Mouse (Mus musculus) brain, embryonic 14.5 days (tissue): ENCODE measurements around the gene Afmid. TPM values are rescaled to one million over a fixed set of nuclear protein-coding genes. Genes with fewer than 3 reads are reported as not detected.
"Not testable (repeated sequence)": the region's sequence is repeated elsewhere in the genome, so short reads cannot be mapped to it uniquely, and the experiment has no call there.

Source experiments
- DNase-seq: peaks from one replicate; pipeline ENCODE4 v3.0.0-alpha.2; 2011; ENCODE audit warnings: low read depth
- CTCF ChIP-seq: fragments of 200-500 bp; IDR thresholded peaks from 2 replicates; pipeline ENCODE4 v1.5.1; 2012; ENCODE audit warnings: inconsistent platforms, mild to moderate bottlenecking, moderate library complexity, borderline replicate concordance; ENCODE audit not compliant: insufficient read depth, insufficient read length; ENCODE audit errors: extremely low read depth
- POLR2A ChIP-seq: fragments of 200-500 bp; IDR thresholded peaks from 2 replicates; pipeline ENCODE4 v1.6.1; 2012; ENCODE audit warnings: mild to moderate bottlenecking, inconsistent platforms, borderline replicate concordance; ENCODE audit not compliant: poor library complexity, insufficient read depth, insufficient read length, severe bottlenecking; ENCODE audit errors: extremely low read depth
- polyA plus RNA-seq: library from polyadenylated mRNA; depleted of rRNA; stranded (reverse); fragments of >200 nt; gene quantifications from 2 replicates; pipeline ENCODE4 v1.2.3, GENCODE M21; 2012

The Afmid gene
- polyA plus RNA-seq, 1 experiment: 4.5 TPM

GRCm38 (mm10) chr11:117829671-117830215, 4.0 kb downstream of the Afmid start:
- no peak for TF ChIP-seq CTCF
- no peak for TF ChIP-seq POLR2A
- no peak for DNase-seq

GRCm38 (mm10) chr11:117830401-117830800, 4.7 kb downstream of the Afmid start:
- DNase-seq: peak; percentile 23
- no peak for TF ChIP-seq CTCF
- TF ChIP-seq POLR2A: no peak

GRCm38 (mm10) chr11:117832086-117832969, 6.6 kb downstream of the Afmid start:
- TF ChIP-seq POLR2A (no peak), CTCF (peak; percentile 67)
- peak; percentile 90 for DNase-seq

DNA sequence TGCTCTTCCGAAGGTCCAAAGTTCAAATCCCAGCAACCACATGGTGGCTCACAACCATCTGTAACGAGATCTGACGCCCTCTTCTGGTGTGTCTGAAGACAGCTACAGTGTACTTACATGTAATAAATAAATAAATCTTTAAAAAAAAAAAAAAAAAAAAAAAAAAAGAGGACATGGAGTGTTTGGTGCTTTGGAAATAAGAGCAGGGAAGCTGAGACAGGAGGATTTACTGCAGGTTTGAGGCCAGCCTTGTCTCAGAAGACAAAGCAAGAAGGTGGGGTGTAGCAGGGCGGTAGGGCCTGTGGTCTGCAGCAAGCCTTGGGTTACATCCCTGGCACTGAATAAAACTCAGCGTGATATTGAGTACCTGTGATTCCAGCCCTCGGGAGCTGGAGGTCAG, 7.8 kb downstream of the Afmid start:
- not testable (repeated sequence) for DNase-seq

DNA sequence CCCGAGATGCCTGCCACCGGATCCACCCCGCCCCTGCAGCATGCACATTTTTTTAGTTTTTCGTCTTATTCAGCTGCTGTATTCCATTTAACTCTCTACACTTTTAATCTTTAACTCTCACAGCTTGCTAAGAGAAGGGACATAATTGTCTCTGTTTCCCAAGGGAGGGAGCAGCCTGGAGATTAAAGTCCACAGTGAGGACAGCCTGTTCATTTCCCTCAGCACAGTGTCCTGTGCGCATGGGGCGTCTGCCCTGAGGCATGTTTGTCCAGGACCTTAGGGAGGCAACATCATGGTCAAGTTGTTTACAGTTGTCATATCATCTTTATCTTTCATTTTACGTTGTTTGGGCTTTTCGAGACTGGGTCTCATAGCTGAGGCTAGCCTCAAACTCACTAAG, 8.4 kb downstream of the Afmid start:
- no peak for DNase-seq

GRCm38 (mm10) chr11:117836306-117836705, 10.6 kb downstream of the Afmid start:
- peak; percentile 64 for DNase-seq
- TF ChIP-seq CTCF: no peak
- TF ChIP-seq POLR2A: no peak

More for the DNA sequence above, 8.4 kb downstream of the Afmid start:
- TF ChIP-seq CTCF: no peak

- TF ChIP-seq CTCF (no peak), POLR2A (no peak)
- DNase-seq: peak; percentile 56
These were observed 12.8 kb downstream of the Afmid start for GRCm38 (mm10) chr11:117838572-117838971.

DNA sequence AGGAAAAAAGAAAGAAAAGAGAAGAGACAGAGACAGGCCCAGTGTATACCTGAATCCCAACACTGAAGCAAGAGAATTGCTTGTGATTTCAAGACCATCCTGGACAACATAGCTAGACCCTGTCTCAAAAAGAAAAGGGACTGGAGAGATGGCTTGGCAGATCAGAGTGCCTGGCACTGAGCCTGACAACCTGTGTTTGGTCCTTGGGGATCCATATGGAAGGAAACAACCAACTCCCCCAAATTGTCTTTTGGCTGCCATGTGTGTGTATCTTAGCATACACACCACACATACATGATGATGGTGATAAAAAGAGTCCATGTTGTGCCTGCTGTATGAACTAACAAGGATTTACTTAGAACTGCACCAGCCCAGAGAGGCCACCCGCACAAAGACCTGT, 13.3 kb downstream of the Afmid start:
- TF ChIP-seq CTCF (no peak), POLR2A (no peak)
- peak; percentile 55 for DNase-seq

DNA sequence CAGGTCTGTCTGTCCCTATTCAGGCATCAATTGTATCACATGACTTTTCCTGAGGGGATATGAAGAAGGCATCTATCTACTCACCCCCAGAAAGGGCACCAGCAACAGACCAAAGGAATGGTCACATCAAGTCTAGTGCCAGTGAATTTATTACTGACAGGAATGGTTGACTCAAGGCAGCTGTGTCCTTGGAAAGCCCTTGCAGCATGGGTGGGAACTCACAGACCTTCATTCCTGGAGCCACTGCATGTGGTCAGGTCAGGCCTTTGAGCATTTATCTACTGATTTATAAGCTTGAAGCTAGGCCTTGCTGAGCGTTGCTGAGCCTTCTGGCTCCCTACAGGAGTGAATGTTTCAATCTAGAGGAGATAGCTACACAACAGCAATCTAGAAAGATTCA, 15.2 kb downstream of the Afmid start:
- no peak for DNase-seq
- no peak for TF ChIP-seq CTCF
- no peak for TF ChIP-seq POLR2A

GRCm38 (mm10) chr11:117843434-117843833, 17.7 kb downstream of the Afmid start:
- no peak for DNase-seq
- TF ChIP-seq POLR2A: no peak
- TF ChIP-seq CTCF: no peak

DNA sequence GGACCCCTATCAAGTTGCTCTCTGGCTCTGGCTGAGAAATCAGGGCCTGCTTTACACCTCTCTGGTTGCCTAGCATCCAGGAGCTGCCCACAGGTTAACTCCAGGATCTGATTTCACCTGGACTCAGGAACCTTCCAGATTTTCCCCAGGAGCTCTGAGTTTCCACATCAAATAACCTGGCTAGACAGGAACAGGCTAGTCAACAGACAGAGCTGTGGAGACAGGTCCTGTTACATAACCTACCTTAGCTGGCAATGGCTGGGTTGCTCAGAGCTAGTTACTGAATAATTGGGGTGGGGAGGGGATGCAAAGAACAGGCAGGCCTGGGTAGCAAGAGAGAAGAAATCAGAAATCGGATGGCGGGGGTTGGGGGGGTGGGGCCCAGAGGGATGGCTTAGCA, 19.3 kb downstream of the Afmid start:
- no peak for DNase-seq
- TF ChIP-seq CTCF (no peak), POLR2A (no peak)

DNA sequence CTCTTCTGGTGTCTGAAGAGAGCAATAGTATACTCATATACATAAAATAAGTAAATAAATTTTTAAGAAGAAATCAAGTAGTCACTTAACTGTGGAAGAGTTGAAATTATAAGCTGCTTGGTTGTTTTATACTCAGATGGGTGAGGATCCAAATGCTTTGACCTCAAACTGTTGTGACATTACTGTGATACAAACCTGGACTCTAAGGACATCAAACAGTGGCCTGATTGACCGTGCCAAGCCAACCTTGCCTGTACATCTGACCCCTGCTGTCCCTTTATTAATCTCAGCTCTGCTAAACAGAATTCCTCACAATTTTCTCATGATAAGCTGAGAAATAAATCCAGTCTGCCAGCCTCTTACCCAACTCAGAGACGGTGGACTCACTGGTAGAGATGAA, 19.9 kb downstream of the Afmid start:
- no peak for DNase-seq

DNA sequence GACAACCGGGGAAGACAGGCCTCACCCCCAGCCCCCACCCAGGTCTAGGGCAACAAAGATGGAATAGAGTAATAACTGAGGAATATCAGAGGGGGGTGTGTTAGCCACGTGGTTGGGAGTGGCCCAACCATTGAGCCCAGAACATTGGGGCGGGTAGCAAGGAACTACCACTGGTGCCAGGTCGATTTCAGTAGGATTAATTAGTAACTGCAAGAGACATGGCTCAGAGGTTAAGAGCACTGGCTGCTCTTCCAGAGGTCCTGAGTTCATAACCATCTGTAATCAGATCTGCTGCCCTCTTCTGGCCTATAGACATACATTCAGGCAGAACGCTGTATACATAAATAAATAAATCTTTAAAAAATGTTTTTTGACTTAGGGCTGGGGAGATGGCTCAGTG, 20.9 kb downstream of the Afmid start:
- DNase-seq: no peak

More for the DNA sequence above, 19.9 kb downstream of the Afmid start:
- TF ChIP-seq CTCF: no peak
- TF ChIP-seq POLR2A: no peak

More for the DNA sequence above, 20.9 kb downstream of the Afmid start:
- TF ChIP-seq CTCF: 0 out of 2 replicates have a peak, but pooled peaks have one; percentile 3
- TF ChIP-seq POLR2A: no peak
